Mouse (Mus musculus): ENCODE measurements at regions not wholly inside any gene's neighbourhood (a gene's known extent, or its start where the extent isn't known, plus 50 kb on each side); places are given as distances from the start of the nearest gene placed in this dataset.
"Not testable (repeated sequence)": the region's sequence is repeated elsewhere in the genome, so short reads cannot be mapped to it uniquely, and the experiment has no call there.

DNA sequence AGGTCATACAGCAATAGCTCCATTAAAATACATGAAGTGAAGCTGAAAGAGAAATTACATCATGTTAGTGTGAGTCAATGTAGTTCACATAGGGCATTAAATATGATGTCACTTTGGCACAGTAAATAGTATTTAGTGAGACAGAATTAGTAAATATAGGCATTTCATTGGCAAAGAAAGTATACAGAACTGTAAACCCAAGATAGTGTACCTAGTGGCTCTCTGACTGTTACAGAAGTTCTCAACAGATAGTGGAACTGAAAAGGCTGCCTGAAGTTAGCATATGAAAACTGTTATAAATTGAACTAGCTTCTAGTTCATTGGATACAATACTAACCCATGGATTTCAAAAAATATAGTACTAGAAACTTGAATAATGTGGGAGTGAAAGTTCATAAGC is 1642.1 kb upstream of the Cdh6 start:
- no peak for DNase-seq (ENCODE audit: low spot score in 2 of 2)

DNA sequence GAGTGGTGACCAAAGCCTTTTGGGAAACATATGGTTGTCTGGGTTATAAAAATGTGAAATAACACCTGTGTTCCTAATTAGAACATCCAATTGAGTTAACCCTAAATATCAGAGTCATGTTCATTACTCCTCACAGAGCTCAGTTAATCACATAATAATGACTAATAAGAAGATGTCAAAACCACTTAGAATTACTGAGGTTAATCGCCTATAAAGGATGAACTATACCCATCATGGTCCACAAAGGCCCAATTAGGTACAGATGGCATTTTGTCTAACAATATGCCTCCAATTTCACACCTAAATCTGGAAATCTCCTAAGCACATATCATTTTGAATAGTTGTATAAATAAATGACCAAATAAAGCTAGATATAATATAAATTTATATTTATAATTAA is 1633.4 kb upstream of the Cdh6 start:
- DNase-seq (ENCODE audit: low spot score in 2 of 2) = no peak

DNA sequence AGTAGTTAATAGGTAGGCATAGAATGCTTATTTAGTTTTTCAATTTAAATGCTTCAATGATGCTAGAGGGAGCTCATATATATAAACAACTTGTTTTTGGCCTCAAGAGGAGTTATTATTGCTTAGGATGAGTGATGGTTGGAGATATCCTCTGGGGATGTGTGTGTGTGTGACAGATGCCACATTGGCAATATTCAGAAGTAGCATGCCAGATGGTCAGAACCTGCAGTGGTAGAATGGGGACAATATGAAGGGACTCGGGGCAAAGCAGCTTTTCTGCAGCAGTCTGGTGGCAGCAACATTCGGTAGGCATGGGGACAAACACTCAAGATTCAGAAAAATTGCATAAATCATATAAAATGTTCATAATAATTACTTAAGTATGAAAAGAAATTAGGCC is 1621.7 kb upstream of the Cdh6 start:
- no peak for DNase-seq (ENCODE audit: low spot score in 2 of 2)

DNA sequence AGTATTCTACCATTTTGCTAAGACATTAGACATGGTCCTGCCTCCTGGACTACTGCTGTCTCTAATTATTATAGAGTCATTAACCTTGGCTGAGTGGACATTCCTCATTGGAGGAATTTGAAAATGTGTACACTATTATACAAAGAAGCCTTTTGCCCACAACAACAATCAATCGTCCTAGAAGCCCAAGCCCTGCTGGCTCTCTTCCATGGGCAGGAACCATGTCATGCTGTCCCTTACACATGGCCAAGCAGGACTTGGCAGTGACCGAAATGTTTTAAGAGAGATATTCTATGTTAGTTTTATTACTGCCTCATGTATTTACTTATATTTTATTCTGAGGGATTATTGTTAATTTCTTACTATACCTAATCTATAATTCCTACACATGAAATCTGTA is 1607.3 kb upstream of the Cdh6 start:
- DNase-seq (ENCODE audit: low spot score in 2 of 2) = no peak

DNA sequence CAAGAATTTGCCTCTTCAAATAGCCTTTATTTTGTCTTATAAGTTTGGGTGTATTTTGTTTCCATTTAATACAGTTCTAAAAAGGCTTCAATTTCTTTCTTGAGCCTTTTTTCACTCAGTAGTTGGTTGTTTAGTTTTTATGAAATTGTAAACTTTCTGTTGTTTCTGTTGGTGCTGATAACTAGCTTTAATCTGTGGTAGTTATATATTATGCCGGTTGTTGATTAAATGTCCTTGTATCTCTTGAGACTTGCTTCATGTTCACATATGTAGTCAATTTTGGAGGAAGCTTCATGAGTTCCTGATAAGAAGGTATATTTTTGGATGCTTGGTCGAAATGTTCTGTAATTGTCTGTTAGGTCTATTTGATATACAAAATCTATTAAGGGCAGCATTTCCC is 1568.3 kb upstream of the Cdh6 start:
- no peak for DNase-seq (ENCODE audit: low spot score in 2 of 2)

DNA sequence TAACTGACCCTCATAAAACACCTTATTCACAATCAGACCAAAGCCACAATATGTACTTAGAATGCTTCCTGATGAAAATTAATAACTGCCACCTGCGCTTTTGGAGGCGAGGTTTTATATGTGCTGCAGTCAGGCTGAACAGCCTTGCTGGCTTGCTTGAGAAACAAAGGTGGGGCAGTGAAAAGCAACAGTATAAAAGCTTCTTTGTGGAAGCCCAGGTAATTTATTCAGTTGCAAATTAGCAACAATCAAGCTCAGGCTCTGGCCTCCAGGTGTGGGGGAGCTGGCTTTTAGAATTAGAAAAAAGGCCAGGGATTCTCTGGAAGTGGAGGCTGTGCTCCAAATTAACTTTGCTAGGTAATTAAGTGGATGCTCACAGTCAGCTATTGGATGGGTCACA is 1524.5 kb upstream of the Cdh6 start:
- not testable (repeated sequence) for DNase-seq (ENCODE audit: low spot score in 2 of 2)

DNA sequence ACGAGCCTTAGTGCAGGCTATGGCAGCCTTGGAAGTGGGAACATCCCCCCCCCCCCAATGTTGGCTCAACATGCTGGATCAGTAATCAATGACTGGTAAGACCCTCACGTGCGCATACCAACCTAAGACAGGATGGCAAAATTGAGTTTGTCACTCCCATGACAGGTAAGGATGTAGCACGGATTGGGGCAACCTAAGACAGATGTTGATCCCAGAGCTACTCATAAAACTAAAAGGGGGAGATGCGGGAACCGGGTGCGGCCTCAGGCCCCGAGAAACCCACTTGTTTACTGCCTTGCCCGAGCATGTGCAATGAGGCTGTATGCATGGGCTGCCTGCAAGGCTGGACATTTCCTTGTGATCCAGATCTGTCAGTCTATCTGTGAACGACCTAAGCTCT is 1523.0 kb upstream of the Cdh6 start:
- no peak for DNase-seq (ENCODE audit: low spot score in 2 of 2)

DNA sequence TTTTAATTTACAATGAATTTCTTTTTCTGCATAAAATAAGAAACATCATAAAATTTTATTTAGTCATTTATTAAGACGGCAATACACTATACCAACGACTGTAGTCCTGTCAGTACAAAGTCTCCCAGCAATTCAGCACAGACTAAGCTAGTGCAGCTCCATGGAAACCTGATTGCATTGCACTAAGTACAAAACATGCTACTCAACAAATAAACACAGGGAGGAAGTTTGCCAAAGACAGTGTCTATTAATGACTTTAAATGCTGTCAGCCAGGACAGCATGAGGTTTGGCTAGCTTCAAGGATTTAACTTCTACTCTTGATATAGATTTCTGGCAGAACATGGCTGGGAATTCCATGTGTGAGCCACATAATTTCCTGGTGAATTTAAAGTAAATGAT is 1515.7 kb upstream of the Cdh6 start:
- DNase-seq (ENCODE audit: low spot score in 2 of 2) = no peak

DNA sequence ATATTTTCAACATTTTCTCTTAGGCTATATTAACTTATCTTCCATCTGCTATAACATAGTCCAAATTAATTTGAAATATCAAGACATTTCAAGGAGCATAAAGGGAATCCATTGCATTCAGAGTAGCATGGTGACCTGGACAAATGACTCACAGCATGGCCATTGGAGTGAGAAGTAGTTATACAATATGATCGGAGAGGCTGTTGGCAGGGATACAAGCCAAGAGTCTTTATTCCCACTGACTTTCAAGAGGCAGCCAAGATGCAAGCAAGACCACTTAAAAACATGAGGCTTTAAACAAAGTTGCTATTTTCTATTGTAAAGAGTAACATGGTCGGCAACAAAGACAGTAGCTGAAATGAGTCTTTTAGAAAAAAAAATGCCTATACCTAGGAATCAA is 1468.8 kb upstream of the Cdh6 start:
- no peak for DNase-seq (ENCODE audit: low spot score in 2 of 2)

DNA sequence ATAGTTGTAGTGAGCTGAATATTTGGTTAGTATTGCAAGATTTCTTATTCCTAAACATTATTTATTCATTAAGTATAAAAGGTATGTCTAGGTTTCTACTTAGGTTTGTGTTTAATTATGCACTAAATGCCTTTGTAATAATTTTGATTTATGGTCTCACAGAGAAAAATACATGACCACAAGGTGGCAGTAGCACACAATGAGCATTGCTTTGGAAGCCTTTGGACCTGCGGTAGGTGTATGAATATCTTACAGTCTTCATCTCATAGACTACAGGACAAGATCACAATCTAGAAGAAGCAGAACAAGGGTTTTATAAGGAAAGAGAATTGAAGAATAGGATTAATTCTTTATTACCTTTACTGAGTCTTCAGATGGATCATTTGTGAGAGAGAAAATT is 1455.0 kb upstream of the Cdh6 start:
- peak; percentile 28 to 47 for DNase-seq (ENCODE audit: low spot score in 2 of 2)

DNA sequence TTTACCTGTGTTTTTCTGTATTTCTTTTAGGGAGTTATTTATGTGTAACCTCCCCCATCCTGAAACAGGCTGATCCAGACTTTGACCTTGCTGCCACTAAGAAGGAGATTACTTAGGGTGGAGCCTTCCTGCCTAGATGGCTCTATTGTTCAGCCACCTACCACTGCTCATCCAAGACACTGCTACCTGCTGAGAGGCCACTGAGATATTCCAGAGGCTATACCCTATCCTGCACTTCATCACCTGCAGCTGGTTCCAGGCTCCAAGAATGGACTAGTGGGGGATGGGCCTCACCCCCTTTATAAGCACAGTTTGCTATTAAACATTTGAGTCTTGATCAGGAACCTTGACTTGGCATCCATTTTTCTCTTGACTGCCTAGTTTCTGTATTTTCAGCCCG is 1433.2 kb upstream of the Cdh6 start:
- no peak for DNase-seq (ENCODE audit: low spot score in 2 of 2)

Small RNA genes lying in the stretch of these regions (microRNA-seq; reads per million reads assigned to microRNA genes)
- gene Gm24080 = 0 reads per million in 2 experiments

All from left cerebral cortex, adult 18-20 months (tissue).